Mouse (Mus musculus) stomach, embryonic 16.5 days (tissue): Measurements from ENCODE around the gene Olfr1412. TPM values are rescaled to one million over a fixed set of nuclear protein-coding genes. Genes with fewer than 3 reads are reported as not detected.

Experiments used
- ATAC-seq: fragments of 200-750 bp; cut with Nextera tagmentation; 2 replicates; pipeline ENCODE4 v1.8.0; 2017; ENCODE audit warnings: moderate number of reproducible peaks, moderate TSS enrichment; ENCODE audit not compliant: insufficient read depth, low FRiP score
- H3K27ac ChIP-seq: fragments of 300-500 bp; sonication (generic); 2 replicates; pipeline ENCODE4 v1.5.1; 2014; ENCODE audit warnings: low read length
- H3K27me3 ChIP-seq: fragments of 300-500 bp; sonication (generic); 2 replicates; pipeline ENCODE4 v1.6.1; 2014; ENCODE audit warnings: low read length, control low read depth, mixed read lengths; ENCODE audit not compliant: control insufficient read depth, insufficient read depth
- H3K36me3 ChIP-seq: fragments of 300-500 bp; sonication (generic); 2 replicates; pipeline ENCODE4 v1.6.1; 2014; ENCODE audit warnings: low read length; ENCODE audit not compliant: control insufficient read depth, insufficient read depth
- H3K4me1 ChIP-seq: fragments of 300-500 bp; sonication (generic); 2 replicates; pipeline ENCODE4 v1.6.1; 2014; ENCODE audit warnings: low read length, control low read depth, mixed read lengths; ENCODE audit not compliant: control insufficient read depth, insufficient read depth
- H3K4me2 ChIP-seq: fragments of 300-500 bp; sonication (generic); 2 replicates; pipeline ENCODE4 v1.6.1; 2014; ENCODE audit warnings: low read depth, low read length, mixed read lengths
- H3K4me3 ChIP-seq: fragments of 300-500 bp; sonication (generic); replicated peaks from 2 replicates; pipeline ENCODE4 v1.5.1; 2014; ENCODE audit warnings: mild to moderate bottlenecking, low read length
- H3K9ac ChIP-seq: fragments of 300-500 bp; sonication (generic); 2 replicates; pipeline ENCODE4 v1.6.1; 2014; ENCODE audit warnings: low read length
- H3K9me3 ChIP-seq: fragments of 300-500 bp; sonication (generic); replicated peaks from 2 replicates; pipeline ENCODE4 v1.6.1; 2016; ENCODE audit warnings: low read length, control low read depth; ENCODE audit not compliant: control insufficient read depth
- WGBS: fragments of 180-500 bp; shearing (Covaris S2); extraction: QIAGEN DNeasy Blood & Tissue Kit; methylation state at CpG from one replicate; pipeline ENCODE4 v1.1.7; 2014; 5-methylcytosine and 5-hydroxymethylcytosine counted together
- polyA plus RNA-seq: library from polyadenylated mRNA; unstranded; fragments of >200 nt; fragmentation: Nextera tagmentation; extraction: Ambion mirVana; gene quantifications from 2 replicates; pipeline ENCODE4 v1.2.1, GENCODE M21; 2015

Olfr1412 gene
- polyA plus RNA-seq: not detected in 2 replicates

DNA sequence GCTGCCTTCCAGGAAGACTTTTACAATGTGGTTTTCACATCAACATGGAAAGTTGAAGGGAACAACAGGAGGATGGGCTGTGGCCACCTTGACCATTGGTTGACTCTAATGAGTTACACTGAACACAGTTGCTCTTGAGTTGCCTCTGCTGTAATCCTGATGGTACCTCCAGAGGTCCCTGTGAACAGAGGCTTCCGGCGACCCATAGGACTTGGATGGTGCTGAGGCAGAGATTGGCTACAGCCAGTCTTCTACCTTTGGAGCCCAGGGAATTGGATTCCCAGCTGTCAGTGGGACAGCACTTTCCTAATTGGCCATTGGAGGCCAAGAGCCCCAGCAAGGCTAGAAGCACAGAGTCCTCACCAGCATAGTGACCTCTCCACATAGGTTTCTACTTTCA lies at the start of gene Olfr1412:
Gene Olfr1412 (plus strand): TSS at position 301 of the 400 bp plus-strand sequence.
- no peak for ATAC-seq
- H3K9ac ChIP-seq: no peak within 1 kb of the TSS
- H3K4me2 ChIP-seq: no peak within 1 kb of the TSS
- H3K4me1 ChIP-seq: no peaks in the 10 kb centered on the region
- H3K4me3 ChIP-seq: no peak within 1 kb of the TSS
- H3K27me3 ChIP-seq: no peaks in the 10 kb centered on the region
- WGBS: 83% methylated on average over 2 of the region's 2 CpGs
- H3K9me3 ChIP-seq: no peaks in the 10 kb centered on the region
- no peak within 1 kb of the TSS for H3K27ac ChIP-seq
- no peaks in the 10 kb centered on the region for H3K36me3 ChIP-seq

DNA sequence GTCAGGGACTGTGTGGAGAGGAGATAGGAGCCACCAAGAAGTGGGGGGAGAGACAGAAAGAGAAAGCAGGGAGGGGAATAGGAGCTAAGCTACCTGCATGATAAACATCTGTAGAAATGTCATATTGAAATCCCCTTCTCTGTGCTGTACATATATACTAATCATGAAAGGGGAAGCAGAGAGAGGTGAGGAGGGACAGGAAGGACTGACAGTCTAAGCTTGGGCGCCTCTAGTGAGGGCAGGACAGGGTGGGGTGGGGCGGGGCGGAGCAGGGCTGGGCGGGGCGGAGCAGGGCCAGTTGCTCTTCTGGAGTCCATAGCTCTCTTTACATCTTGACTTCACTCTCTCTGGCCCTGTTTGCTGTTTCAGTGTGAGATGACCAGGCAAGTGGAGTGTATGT lies 48.6 kb upstream of the Olfr1412 start:
- H3K4me3 ChIP-seq: no peak overlapping the region
- no peaks in the 10 kb centered on the region for H3K4me1 ChIP-seq
- no peaks in the 10 kb centered on the region for H3K27me3 ChIP-seq
- WGBS: 38% methylated on average over 5 of the region's 5 CpGs
- no peak overlapping the region for H3K4me2 ChIP-seq
- no peaks in the 10 kb centered on the region for H3K36me3 ChIP-seq
- H3K27ac ChIP-seq: no peak overlapping the region
- no peaks in the 10 kb centered on the region for H3K9me3 ChIP-seq
- ATAC-seq: no peak
- H3K9ac ChIP-seq: no peak overlapping the region

GRCm38 (mm10) chr1:92539071-92539470 lies 46.5 kb upstream of the Olfr1412 start:
- Histone ChIP-seq H3K4me3 (no peak overlapping the region), H3K9ac (no peak overlapping the region), H3K27me3 (no peaks in the 10 kb centered on the region), H3K9me3 (no peaks in the 10 kb centered on the region), H3K4me2 (no peak overlapping the region), H3K4me1 (no peaks in the 10 kb centered on the region), H3K36me3 (no peaks in the 10 kb centered on the region), H3K27ac (no peak overlapping the region)
- WGBS: 35% methylated on average over 2 of the region's 2 CpGs
- no peak for ATAC-seq

DNA sequence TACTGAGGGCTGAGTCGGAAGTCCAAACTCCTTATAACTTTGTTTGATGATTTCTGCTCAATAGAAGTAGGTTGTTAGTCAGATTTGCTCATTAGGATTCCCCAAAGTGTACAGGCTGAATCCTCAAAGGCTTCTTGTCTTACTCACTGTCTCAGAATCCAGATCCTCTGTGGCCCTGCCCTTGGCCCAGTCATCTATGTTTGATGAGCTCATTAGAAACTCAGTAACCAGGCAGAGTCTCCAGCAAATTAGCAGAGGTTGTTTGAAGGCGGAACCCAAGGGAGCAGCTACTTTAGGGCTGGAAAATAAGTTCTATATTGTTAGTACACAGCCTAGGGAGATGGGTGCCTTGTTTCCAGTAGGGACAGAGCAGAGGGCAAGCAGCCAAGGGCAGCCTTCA lies 39.6 kb upstream of the Olfr1412 start:
- 81% methylated on average over 2 of the region's 2 CpGs for WGBS
- Histone ChIP-seq H3K9ac (no peak overlapping the region), H3K27me3 (no peaks in the 10 kb centered on the region), H3K4me2 (no peak overlapping the region), H3K4me1 (no peaks in the 10 kb centered on the region), H3K36me3 (no peaks in the 10 kb centered on the region), H3K27ac (no peak overlapping the region), H3K9me3 (no peaks in the 10 kb centered on the region), H3K4me3 (no peak overlapping the region)
- ATAC-seq: no peak

DNA sequence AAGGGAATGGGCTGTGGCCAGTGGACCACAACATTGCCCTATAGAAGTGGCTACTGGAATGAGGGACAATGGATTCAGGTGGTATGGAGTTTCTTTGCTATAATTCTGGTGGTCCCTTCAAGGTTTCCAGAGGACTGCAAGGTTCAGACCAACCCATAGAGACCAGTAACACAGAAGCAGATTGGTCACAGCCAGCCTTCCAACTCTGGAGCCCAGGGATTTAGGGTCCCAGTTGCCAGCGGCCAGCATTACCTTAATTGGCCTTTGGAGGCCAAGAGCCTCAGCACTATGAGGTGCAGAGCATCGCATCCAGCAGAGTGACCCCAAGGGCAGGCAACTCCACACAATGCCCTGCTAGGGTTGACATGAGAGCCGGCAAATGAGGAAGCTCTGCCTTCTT lies 14.6 kb upstream of the Olfr1412 start, which contains the start of gene Olfr1413:
Gene Olfr1413 (plus strand): TSS at position 301 of the 400 bp plus-strand sequence.
- Histone ChIP-seq H3K36me3 (no peaks in the 10 kb centered on the region), H3K4me2 (no peak within 1 kb of the TSS), H3K4me1 (no peaks in the 10 kb centered on the region), H3K9ac (no peak within 1 kb of the TSS), H3K9me3 (no peaks in the 10 kb centered on the region), H3K27ac (no peak within 1 kb of the TSS), H3K4me3 (no peak within 1 kb of the TSS), H3K27me3 (no peaks in the 10 kb centered on the region)
- WGBS: 76% methylated on average over 3 of the region's 3 CpGs
- no peak for ATAC-seq

DNA sequence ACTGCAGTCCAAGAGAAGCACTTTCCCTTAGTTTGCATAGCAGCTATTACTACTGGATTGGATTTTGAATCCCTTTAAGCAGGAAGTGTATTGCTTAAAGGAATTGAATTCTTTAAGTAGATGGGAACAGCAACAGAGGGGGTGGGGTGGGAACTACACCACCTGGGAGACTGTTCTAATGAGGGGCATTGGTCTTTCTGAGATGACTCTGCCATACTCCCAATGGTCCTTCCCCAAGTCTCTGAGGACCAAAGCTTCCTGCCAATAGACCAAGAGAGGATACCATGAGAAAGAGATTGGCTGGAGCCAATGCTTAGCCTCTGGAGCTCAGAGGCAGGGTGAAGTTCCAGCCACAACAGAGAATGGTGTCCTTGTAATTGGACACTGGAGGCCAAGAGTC lies 8.5 kb downstream of the Olfr1412 start, which contains the start of gene Olfr1411:
Gene Olfr1411 (plus strand): TSS at position 301 of the 400 bp plus-strand sequence.
- no peak within 1 kb of the TSS for H3K4me2 ChIP-seq
- H3K4me1 ChIP-seq: no peaks in the 10 kb centered on the region
- no peak within 1 kb of the TSS for H3K9ac ChIP-seq
- no peaks in the 10 kb centered on the region for H3K36me3 ChIP-seq
- H3K27ac ChIP-seq: no peak within 1 kb of the TSS
- no peaks in the 10 kb centered on the region for H3K27me3 ChIP-seq
- ATAC-seq: no peak
- H3K4me3 ChIP-seq: no peak within 1 kb of the TSS
- H3K9me3 ChIP-seq: no peaks in the 10 kb centered on the region

DNA sequence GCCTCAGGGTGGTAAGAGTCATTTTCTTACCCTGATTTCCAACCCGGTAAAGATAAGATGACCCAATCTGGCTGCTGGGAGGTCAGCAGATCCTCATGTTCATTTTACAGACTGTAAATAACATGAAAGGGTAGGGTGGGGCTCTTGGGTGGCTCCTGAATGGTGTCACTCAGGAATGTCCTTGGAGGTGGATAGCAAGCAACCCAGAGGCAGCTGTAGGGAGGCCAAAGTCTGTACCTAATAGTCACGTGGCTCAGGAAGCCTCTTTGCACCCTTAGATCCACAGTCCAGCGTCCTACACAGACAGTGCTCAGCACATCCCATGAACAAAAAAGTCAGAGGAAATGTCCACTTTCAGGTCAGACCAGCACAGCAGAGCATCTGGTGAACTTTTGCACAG lies 10.4 kb downstream of the Olfr1412 start:
- Histone ChIP-seq H3K36me3 (no peaks in the 10 kb centered on the region), H3K27ac (no peak overlapping the region), H3K9me3 (no peaks in the 10 kb centered on the region), H3K4me2 (no peak overlapping the region), H3K27me3 (no peaks in the 10 kb centered on the region), H3K4me3 (no peak overlapping the region), H3K4me1 (no peaks in the 10 kb centered on the region), H3K9ac (no peak overlapping the region)
- 76% methylated on average over 3 of the region's 3 CpGs for WGBS
- ATAC-seq: no peak

GRCm38 (mm10) chr1:92605482-92605881 lies 19.9 kb downstream of the Olfr1412 start, which contains the start of gene Olfr1410:
Olfr1410 (plus strand) TSS chr1:92605782.
- no peaks in the 10 kb centered on the region for H3K36me3 ChIP-seq
- H3K4me2 ChIP-seq: no peak within 1 kb of the TSS
- no peaks in the 10 kb centered on the region for H3K27me3 ChIP-seq
- no peaks in the 10 kb centered on the region for H3K9me3 ChIP-seq
- 100% methylated on average over 1 of the region's 1 CpGs for WGBS
- no peak within 1 kb of the TSS for H3K4me3 ChIP-seq
- no peak for ATAC-seq
- no peaks in the 10 kb centered on the region for H3K4me1 ChIP-seq
- no peak within 1 kb of the TSS for H3K9ac ChIP-seq
- H3K27ac ChIP-seq: no peak within 1 kb of the TSS

DNA sequence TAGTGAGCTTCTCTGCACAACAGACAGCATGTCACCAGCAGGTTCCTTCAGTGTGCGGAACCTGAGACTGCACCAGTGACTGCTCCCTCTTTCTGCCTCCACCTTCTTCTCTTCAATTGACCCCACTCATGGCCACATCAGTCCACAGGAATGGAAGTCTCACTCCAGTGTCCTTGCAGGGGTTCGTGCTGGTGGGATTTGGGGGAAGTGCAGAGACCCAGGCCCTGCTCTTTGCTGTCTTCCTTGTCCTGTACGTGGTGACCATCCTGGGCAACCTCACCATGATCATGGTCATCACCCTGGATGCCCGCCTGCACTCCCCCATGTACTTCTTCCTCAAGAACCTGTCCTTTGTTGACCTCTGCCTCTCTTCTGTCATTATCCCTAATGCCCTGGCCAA lies 22.1 kb downstream of the Olfr1412 start:
- Histone ChIP-seq H3K4me3 (no peak overlapping the region), H3K9ac (no peak overlapping the region), H3K4me2 (no peak overlapping the region), H3K9me3 (no peaks in the 10 kb centered on the region), H3K4me1 (no peaks in the 10 kb centered on the region), H3K27ac (no peak overlapping the region), H3K36me3 (no peaks in the 10 kb centered on the region), H3K27me3 (no peaks in the 10 kb centered on the region)
- no peak for ATAC-seq
- 76% methylated on average over 4 of the region's 4 CpGs for WGBS

GRCm38 (mm10) chr1:92611008-92611407 lies 25.4 kb downstream of the Olfr1412 start:
- Histone ChIP-seq H3K4me3 (no peak overlapping the region), H3K9me3 (no peaks in the 10 kb centered on the region), H3K4me2 (no peak overlapping the region), H3K36me3 (no peaks in the 10 kb centered on the region), H3K27ac (no peak overlapping the region), H3K27me3 (no peaks in the 10 kb centered on the region), H3K9ac (no peak overlapping the region), H3K4me1 (no peaks in the 10 kb centered on the region)
- no peak for ATAC-seq
- 4% methylated on average over 5 of the region's 5 CpGs for WGBS
